Mouse (Mus musculus) right cerebral cortex, adult 18-20 months (tissue): ENCODE results near the gene Trim16.

ENCODE experiments used
- DNase-seq: peaks from one replicate; pipeline ENCODE4 v3.0.0; 2022; ENCODE audit warnings: mixed read lengths

Trim16 gene

DNA sequence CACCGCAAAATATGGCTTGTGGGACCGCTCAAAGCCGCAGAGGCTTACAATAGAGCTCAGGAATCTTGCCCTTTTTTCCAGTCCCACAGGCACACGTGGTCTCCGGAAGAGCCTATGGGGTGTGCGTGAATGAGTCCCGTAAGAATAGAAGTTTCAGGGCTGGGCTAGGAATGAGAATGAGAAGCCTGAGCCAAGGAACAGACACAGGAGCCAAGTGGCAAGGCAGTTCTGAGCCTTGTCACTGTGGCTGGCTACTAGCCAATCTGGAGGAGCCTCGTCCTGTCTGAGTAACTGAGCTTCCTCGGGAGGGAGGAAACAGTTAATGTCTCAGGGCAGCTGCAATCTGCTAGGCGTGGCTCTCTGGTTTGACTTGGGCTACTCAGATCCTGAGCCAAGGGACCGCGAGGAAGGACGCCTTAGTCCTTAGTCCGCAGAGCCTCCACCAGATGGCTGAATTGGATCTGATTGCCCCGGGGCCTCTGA is at the start of gene Trim16:
TSS of gene Trim16 (plus strand) at position 173 of the 483 bp plus-strand sequence.
- DNase-seq = peak; percentile 40

DNA sequence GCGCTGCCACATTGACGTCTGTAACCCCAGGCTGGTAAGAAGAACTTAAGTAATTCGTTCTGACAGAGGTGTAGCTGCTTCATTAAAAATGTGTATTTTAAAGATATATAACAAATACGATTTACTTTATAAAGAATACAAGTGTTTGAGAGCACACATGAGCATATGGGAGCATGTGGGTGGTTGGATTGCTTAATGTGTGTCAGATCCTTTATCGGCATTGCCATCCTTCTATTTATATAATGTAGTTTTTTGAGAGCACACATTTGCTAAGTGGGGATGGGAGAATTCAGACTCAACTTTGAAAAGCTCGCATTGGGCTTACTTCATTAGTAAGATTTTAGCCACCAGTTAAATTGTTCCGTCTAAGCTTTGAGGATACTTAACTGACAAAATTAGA is 43.5 kb upstream of the Trim16 start:
- peak; percentile 12 for DNase-seq

DNA sequence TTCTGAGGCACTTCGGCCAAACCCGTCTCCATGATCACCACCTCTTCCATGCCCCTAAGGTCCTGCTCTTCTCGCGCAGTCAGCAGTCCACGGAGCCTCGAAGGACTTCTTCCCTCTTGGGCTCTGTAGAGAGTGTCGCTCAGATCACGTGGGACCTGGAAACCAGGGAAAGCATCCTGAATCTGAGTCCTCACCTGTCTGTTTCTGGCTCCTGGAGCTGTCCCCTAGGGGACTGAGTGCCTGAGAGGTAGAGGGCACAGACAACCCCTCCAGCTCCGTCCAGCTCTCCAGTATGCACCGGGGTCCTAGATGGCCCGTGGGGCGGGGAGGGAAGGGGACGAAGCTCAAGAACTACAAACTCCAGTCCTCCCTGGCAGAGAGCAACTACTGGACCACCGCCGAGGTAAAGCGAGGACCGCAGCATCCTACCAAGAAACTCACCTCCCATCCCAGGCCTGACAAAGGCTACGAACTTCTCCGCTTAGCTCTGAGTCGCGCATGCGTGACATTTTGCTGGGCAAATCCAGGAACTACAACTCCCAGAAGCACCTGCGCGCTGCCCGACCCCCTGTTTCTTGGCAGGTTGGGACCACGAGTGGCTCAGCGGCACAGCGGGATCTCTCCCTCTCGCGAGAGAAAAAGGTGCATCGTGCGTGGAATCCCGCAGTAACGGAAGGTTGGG is 31.0 kb upstream of the Trim16 start, which contains the start of gene Zfp286:
TSS of gene Zfp286 (minus strand) at position 528 of the 682 bp plus-strand sequence.
- DNase-seq = peak; percentile 94

DNA sequence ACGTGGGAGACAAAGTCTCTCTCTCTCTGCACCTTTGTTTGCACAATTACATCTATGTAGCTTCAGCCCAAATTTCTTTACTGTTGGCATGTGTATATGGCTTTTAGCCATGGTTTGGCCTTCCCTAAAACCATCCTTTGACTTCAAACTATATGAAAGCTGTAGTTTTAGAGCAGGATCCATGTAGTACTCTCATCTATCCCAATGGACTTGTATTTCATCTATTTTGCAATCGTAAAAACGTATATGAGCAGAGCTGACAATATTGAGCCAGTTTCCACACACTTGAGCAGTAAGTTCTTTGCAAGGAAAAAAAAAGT is 30.5 kb upstream of the Trim16 start:
- DNase-seq = no peak

DNA sequence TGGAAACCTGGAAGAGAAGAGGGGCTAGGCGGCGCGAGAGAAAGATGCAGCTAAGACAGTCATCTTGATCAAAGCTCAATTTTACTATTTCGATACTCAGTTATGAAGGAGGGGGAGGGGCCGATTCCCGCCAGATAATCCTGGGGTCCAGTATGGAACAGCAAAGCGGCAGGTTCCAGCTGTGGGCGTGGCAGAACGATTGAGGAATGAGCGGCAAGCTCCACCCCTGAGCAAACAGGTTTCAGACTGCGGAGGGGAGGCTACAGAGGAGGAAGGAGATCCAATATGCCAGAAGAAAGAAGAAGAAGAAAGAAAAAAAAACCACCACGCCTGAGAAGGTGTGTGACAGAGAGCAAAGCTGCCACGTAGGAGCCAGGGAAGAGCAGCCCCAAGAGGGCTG is 15.9 kb upstream of the Trim16 start:
- no peak for DNase-seq

DNA sequence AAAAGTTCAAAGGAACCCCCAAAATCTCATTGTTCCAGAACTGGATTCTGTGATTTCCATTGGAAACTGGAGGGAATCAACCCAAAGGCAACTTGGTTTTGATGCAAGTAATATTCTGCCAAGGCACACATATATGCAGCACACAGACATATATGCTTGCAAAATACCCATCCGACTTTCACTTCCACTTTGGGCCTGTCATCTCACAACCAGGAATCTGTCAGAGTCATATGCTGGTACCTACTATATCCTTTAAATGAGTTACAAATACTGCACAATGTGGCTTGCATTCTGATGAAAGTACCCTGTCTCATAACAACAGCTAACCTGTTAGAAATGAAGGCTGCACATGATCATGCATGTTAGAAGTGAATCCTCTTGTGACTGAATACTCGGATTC is 12.1 kb upstream of the Trim16 start:
- no peak for DNase-seq

DNA sequence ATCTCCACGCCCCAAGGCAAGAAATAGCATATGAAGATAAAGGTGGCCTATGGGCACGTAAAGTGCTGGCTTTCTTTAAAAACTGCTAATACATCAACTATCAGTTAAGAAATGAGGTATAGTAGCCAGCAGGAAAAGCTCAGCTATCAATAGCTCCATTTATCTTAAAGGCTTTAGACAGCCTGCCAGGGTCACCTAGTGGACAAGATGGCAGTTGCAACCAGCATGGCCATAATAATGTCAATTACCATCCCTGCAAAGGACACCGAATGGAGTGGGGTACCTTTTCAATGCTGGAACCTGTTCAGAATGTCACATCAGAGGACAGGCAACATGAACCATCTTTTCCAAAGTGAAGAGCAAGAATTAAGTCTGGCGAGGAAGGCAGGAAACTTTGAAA is 10.8 kb upstream of the Trim16 start:
- no peak for DNase-seq

DNA sequence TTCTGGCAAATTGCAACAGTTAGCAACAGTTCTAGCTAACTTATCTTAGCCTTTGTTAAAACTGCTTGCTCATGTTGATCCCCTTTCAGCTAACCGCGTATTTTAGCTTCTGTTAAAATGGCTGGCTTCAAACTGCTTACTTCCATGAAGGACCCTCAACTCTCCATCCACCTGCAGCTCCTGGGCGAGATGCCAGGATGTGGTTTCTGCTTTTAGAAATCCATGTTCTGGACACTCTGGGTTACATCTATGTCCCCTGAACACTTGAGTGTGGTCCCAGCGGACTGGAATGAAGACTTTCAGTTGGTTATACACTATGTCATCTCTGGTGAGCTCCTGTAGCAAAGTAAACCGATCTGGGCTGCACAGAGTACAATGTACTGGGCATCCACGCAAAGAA is 7.8 kb upstream of the Trim16 start:
- no peak for DNase-seq

DNA sequence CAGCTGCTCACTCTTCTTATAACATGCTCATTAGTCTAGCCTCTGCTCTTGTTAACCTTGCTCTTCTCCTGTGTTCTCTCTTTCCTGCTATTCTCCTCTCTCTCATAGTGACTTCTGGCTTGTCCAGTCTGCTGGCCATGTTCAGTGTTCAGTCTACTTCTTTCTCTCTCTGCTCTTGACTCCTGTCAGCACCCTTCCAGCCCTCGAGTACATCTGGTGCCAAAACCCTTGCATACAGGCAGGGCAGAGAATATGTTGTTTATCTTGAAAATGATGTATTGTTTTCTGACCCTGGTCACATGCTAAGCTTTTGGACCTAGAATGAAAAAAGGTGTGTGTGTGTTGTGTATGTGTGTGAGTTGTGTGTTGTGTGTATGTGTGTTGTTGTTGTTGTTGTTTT is 6.5 kb upstream of the Trim16 start:
- no peak for DNase-seq

DNA sequence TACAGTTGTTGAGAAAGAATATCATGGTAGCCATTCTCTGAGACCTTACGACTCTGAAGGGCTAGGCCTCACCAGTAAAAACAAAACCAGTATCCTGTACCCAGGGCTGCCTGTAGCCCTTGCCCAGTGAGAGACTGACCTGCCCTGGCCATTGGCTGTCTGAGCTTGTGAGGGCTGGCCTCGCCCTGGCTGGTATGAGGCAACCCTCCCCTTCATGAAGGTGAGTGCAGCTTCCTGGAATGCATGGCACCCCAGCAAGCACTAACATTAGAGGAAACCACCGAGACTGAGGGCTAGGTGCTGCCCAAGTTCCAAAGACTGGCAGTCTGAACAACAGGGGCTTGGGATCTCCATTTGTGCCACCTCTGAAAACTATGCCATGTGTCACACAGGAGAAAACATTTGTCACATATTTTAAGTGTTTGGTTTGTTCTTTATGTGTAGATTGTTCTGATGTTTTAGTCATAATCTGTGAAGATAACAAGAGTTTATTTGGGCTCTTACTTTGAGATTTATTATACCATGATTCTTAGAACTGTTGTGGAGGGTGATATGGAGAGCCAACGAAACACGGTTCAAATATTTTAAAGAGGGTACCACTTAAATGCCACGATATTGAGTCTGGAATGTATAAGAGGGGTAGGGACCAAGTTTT is 5.9 kb upstream of the Trim16 start:
- no peak for DNase-seq

DNA sequence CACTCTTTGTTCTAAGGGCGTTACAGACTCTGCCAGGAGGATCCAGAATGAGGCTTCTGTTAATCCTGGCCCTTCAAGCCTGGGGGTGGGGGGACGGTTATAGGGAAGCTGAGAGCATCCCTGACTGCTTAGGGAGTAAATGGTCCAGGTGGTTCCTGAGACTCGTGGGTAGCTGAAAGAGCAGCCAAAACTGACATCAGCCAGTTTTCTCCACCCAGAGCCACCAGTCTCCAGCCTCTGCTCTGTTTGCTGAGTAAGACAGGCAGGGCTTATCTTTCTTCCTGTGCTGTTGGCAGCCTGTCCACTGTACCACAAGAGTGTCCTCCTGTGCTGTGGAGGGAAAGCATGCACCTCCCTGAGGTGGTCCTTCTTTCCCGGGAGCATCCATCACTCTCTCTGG is 5.4 kb upstream of the Trim16 start:
- DNase-seq = no peak

DNA sequence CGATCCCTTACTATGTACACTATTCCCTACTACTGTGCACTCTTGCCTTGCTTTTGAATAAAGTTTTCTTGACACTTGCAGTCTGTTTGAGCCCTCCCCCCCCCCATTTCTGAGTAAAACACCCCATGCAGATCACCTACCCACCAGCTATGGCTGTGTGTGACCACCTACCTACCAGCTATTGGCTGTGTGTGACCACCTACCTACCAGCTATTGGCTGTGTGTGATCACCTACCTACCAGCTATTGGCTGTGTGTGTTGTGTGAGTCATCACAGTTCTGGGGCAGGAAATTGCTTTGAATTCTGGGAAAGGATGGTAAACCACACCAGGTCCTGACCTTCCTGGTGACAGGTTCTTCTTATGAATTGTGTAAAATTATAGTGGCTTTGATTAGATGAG is 4.6 kb upstream of the Trim16 start:
- DNase-seq = no peak

DNA sequence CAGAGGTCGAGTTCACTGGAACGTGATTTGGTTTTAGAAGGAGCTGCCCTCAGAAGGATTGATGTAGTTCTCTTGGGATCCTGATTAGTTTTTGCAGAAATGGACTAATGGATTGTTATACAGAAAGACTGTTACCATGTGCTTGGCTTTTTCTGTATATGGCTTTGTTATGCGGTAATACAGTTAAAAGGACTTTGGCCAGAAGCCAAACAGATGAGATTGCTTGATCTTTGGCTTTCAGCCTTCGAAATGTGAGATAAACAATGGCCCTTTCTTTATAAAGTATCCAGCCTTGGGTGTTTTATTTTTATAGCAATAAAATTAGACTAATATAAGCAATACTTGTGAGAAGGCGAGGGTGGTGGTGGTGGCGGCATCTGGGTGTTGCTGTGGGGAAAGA is 3.4 kb upstream of the Trim16 start:
- no peak for DNase-seq

DNA sequence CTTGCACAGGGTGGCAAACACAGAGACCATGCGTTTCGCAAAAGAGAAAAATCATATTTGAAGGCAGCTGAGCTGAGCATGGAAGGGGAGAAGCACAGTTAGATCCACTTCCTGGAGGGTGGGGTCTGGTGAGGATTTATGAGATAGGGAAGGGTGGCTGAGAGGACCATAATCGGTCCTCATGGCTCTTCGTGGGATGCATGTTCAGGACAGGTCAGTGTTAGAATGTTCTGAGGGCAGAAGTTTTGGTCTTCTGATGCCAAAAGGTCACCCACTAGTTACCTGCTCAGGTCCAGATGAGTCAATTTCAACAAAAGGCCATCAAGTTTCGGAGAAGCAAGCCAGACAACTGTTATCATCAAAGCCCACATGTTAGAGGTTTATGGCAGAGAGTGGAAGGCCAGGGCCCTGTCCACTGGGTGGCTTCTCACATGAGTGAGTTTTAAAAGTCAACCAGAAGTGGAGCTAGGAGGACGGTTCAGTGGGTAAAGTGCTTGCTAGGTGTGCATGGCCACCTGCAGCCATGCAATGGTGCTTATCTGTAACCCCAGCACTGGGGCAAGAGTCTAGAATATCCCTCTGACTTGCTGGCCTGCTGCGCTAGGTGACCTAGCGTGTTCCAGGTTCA is 858 bp upstream of the Trim16 start:
- DNase-seq = no peak

DNA sequence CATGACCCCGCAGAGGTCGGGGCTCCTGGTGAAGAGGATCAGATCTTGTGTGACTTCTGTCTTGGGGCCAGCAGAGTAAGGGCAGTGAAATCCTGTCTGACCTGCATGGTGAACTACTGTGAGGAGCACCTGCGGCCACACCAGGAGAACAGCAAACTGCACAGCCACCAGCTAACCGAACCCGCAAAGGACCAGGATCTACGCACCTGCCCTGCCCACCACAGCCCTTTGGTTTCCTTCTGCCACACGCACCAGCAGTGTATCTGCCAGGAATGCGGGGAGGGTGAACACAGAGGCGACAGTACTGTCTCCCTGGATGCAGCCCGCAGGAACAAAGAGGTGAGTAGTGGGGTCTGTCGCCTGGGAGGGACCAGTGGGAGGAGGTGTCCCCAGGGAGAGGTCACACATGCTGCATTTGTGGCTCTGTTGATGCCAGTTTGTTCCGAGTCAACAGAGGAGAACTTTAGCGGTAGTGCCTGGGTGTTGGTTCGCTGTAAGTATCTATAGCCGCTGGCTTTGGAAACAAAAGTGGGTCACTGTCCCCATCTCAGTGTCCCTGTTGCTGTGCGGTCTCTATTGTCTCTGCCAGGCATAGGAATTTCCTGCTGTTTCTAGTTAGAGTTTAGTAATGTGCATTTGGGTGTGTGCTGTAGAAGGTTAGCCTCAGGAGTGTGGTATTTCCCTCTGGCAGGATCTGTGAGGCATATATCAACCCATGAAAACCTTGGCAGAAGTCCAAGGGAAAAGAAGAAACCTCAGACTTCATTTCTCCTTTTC is 818 bp downstream of the Trim16 start:
- no peak for DNase-seq

DNA sequence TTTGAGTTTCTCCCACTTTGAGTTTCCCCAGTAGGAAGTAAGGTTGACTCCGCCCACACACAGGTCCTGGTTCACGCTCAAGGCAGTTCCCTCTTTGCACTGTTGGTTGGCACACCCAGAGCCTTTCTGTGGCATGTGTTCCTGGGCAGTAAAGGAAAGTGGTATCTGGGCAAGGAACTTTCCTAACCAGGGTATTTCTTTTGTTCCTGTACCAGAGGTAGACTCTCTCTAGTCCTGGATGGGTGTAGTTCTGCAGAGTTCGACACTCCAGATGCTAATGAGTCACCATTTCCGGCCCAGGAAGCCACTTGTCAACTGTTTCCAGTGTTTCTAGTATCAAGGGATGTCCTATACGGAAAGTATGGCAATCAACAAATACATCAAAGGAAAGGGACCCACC is 1.9 kb downstream of the Trim16 start:
- DNase-seq = no peak

DNA sequence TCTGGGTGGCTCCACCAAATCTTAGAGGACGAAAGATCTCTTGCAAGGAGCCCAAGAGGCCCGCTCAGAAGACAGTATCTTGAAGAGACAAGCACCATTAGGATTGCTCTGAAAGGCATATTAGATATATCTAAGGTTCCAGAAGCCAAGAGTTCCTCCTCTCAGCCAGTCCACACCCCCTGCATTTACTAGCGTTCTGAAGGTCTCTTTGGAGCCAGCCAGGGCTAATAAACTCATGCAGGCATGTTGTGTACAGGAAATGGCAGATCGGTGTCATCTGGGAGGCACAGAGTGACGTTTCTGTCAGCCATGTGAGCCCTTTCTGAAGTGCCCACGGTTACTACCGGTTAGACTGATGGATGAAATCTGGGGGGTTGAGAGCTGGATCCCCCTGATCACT is 4.2 kb downstream of the Trim16 start:
- no peak for DNase-seq

DNA sequence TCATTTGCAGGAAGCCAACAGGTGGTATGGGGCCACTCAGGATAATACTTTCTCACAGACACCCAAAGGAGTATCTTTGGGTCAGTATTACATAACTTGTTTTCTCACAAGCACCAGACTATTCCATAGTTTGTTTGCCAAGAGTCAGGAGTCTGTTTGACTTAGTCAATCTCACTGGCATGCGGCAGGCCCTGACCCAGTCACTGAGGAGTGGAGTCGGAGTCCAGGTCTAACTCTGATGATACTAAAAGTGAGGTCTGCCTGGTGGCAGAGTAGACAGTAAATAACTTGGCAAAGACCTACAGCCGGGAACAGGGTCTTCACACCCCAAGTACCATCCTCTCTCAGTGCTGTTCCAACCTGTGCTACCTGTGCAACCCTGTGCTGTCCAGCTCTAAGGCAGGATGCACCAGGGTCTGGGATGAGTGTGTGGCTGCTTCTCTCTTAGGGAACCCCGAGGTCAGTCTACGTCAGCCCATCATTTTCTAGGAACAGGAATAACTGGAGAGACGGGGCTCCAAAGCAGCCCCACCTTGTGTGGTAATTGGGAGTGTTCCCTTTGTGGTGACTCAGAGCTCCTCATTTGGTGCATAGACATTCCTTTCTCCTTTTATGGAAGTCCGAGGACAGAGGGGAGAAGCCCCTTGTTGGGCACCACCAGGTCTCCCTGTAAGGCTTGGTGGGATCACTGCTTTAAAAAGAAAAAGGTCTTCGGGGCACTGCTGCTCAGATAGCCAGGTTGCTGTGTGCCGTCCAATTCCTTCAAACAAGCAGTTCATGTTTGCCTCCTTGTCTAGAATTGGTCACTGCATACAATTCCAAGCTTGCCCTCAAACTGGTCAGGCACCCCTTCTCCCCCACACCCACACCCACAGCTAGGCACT is 5.4 kb downstream of the Trim16 start:
- DNase-seq = no peak

DNA sequence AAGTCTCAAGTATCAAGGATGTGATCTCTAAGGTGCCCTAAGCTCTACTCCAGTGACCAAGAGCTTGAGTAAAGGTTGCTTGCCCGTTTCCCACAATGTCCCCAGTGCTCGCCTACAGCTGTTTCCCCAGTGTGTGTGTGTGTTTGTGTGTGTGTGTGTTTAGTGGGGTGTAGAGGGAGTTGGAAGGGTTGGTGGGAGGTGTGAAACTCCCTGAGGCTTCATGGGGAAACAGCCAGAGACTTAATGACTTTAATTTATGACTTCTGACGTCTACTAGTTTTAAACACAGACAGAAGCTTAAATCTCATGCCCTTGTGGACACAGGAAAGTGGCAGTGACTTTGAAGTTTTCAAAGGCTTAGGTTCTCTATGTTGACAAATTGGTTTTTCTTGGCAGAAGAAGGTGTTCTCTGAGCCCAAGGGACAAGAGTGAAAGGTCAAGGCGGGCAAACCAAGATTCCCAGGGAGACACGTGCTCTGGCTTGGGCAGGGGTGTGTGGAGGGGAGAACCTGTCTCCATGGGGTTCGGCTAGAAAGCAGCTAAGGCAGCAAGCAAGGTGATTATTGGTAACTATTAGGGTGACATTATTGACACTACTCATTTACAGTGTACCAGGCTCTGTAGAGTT is 6.2 kb downstream of the Trim16 start:
- DNase-seq = no peak

DNA sequence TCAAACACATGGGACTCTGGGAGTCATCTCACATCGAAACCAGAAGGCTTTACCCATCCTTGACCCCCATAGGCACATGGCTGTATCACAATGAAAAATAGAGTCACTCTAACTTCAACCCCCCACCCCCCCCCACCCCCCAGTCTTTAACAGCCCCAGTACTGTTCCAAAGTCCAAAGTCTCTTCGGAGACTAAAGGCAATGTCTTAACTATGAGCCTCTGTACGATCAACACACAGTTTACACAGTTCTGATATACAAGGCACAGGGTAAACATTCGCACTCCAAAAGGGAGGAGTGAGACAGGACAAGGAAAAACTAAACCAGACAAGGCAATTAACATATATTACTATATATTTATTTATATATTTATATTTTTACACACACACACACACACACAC is 7.1 kb downstream of the Trim16 start:
- DNase-seq = no peak

DNA sequence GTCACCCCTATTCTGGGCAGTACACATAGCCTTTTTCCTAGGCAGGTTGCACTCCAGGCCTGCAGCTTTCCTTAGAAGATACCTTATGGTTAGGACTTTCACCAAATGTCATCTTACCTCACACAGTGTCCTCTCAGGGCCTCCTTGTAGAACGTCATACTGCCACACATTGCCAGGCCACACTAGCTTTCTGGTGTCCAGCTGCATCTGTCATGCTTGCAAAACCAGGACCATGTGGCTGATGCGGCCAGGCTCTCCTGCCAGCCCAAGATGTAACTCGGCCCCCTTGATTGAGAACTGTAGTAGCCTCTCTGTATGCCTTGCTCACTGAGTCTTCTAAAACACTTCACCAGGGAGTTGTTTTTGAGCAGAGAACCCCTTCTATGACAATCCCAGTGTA is 7.9 kb downstream of the Trim16 start:
- no peak for DNase-seq

DNA sequence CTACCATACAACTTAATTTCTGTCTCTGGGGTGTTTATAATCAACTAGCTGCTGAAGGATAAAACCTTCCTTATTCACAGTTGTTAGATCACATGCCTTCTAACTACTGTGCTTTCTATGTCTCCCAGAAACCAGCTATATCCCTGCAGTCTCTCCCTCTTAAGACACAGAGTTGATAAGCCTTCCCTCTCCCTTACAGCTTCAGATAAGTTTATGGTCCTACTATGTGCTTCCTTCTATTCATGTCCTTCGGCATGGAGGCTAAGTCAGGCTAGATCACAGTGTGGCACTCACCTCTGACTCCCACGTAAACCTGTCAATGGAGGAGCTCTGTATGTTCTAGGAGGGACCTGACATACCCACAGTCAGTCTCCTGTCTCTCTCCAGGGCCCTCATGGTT is 10.4 kb downstream of the Trim16 start:
- DNase-seq = no peak
